Mouse (Mus musculus): ENCODE measurements around the gene Ptpro. TPM values are rescaled to one million over a fixed set of nuclear protein-coding genes. Genes with fewer than 3 reads are reported as not detected.

Ptpro gene
- polyA plus RNA-seq, 2 experiments, result 2.0 to 2.3 TPM

DNA sequence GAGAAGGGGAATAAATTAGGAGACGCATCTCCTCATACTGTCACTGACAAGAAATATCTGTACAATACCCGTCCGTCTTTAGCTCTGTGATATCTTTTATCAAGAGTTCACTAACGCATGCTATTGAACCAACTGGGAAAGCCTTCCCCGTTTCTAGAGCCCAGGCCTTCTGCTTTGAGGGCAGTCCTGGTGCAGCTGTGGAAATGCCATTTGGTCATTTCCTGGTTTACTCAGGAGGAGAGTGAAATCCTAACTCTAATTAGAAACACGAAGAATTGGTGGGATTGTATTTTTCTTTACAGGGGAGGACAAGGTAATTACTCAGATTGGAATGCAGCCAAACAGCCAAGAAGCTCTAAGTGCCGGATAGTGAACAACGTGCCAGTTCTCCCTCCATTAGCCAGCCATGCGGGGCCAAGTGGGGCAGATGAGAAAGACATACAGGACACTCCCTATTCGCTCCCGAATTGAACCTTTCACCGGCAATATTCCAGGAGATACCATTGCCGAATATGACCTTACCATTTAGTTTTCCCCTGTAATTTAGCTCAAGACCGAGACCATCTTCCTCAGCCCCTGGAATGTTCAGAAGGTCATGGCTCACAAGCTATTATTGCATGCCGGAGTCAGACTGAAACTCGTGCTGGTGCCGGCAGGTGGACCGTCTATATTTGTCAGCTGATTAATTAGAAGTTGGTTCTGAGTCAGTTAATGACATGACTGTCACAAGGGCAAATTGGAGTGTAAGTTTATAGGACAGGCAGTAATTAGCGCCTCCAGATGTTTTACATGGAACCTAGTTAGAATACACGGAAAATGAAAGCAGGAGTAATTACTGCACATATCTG is 43.1 kb downstream of the Ptpro start:
- H3K27ac ChIP-seq (replicated peaks; ENCODE audit: low read depth, low read length), result no peak overlapping the region
- H3K27me3 ChIP-seq (ENCODE audit: control insufficient read depth, insufficient read depth, low read length), result no peaks in the 10 kb centered on the region
- no peaks in the 10 kb centered on the region for H3K9me3 ChIP-seq (ENCODE audit: control insufficient read depth, low read length)
- ATAC-seq (ENCODE audit: low FRiP score, low read depth) (no peak), DNase-seq (ENCODE audit: low spot score) (peak; percentile 15)
- H3K4me3 ChIP-seq (replicated peaks; ENCODE audit: low read length), result no peak overlapping the region
- TF ChIP-seq POLR2A (IDR thresholded peaks at IDR 0.05; ENCODE audit: borderline replicate concordance, extremely low read depth, insufficient read depth, insufficient read length), result no peak
- WGBS, result 42% methylated on average over 20 of the region's 20 CpGs
- no peaks in the 10 kb centered on the region for H3K36me3 ChIP-seq (ENCODE audit: control insufficient read depth, insufficient read depth, low read length)
- no peak overlapping the region for H3K9ac ChIP-seq (ENCODE audit: low read depth, low read length, severe bottlenecking)
- H3K4me2 ChIP-seq (replicated peaks; ENCODE audit: low read depth, low read length, severe bottlenecking), result no peak overlapping the region
- no peaks in the 10 kb centered on the region for H3K4me1 ChIP-seq (ENCODE audit: control insufficient read depth, insufficient read depth, low read length)

DNA sequence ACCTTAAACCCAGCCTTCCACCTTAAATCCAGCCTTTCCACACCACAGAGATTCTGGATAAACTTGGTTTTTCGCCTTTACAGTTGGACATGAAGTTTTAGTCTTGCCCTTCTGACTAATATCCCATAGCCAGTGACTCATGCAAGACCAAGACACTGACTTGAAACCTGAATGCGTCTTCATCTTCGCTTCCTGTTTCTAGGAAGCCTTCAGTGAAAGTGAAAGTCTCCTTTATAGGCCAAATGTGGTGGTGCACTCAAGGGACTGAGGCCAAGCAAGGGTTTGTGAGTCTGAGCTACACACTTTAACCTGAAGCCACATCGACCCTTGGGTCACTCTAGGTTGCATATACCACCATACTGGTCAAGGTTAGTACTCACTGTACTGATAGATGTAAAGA is 50.4 kb downstream of the Ptpro start:
- H3K4me2 ChIP-seq (replicated peaks; ENCODE audit: low read depth, low read length, severe bottlenecking), result no peak overlapping the region
- no peak for DNase-seq (ENCODE audit: low spot score)
- H3K4me1 ChIP-seq (ENCODE audit: control insufficient read depth, insufficient read depth, low read length), result no peaks in the 10 kb centered on the region
- no peak overlapping the region for H3K4me3 ChIP-seq (replicated peaks; ENCODE audit: low read length)
- H3K9ac ChIP-seq (ENCODE audit: low read depth, low read length, severe bottlenecking), result no peak overlapping the region
- no peak for ATAC-seq (ENCODE audit: low FRiP score, low read depth)
- no peaks in the 10 kb centered on the region for H3K9me3 ChIP-seq (ENCODE audit: control insufficient read depth, low read length)
- H3K27me3 ChIP-seq (ENCODE audit: control insufficient read depth, insufficient read depth, low read length), result no peaks in the 10 kb centered on the region
- WGBS, result 81% methylated on average over 4 of the region's 4 CpGs
- TF ChIP-seq POLR2A (IDR thresholded peaks at IDR 0.05; ENCODE audit: borderline replicate concordance, extremely low read depth, insufficient read depth, insufficient read length), result no peak
- H3K27ac ChIP-seq (replicated peaks; ENCODE audit: low read depth, low read length), result no peak overlapping the region
- no peaks in the 10 kb centered on the region for H3K36me3 ChIP-seq (ENCODE audit: control insufficient read depth, insufficient read depth, low read length)

- Histone ChIP-seq H3K9ac (ENCODE audit: low read depth, low read length, severe bottlenecking) (no peak overlapping the region), H3K36me3 (ENCODE audit: control insufficient read depth, insufficient read depth, low read length) (no peaks in the 10 kb centered on the region), H3K4me2 (replicated peaks; ENCODE audit: low read depth, low read length, severe bottlenecking) (no peak overlapping the region), H3K4me1 (ENCODE audit: control insufficient read depth, insufficient read depth, low read length) (no peaks in the 10 kb centered on the region), H3K27ac (replicated peaks; ENCODE audit: low read depth, low read length) (no peak overlapping the region), H3K4me3 (replicated peaks; ENCODE audit: low read length) (no peak overlapping the region), H3K9me3 (ENCODE audit: control insufficient read depth, low read length) (no peaks in the 10 kb centered on the region), H3K27me3 (ENCODE audit: control insufficient read depth, insufficient read depth, low read length) (no peaks in the 10 kb centered on the region)
- DNase-seq (ENCODE audit: low spot score), result no peak
- ATAC-seq (ENCODE audit: low FRiP score, low read depth), result no peak
- 51% methylated on average over 2 of the region's 2 CpGs for WGBS
- TF ChIP-seq POLR2A (IDR thresholded peaks at IDR 0.05; ENCODE audit: borderline replicate concordance, extremely low read depth, insufficient read depth, insufficient read length), result no peak
These were observed 51.7 kb downstream of the Ptpro start for GRCm38 (mm10) chr6:137303824-137304223.

DNA sequence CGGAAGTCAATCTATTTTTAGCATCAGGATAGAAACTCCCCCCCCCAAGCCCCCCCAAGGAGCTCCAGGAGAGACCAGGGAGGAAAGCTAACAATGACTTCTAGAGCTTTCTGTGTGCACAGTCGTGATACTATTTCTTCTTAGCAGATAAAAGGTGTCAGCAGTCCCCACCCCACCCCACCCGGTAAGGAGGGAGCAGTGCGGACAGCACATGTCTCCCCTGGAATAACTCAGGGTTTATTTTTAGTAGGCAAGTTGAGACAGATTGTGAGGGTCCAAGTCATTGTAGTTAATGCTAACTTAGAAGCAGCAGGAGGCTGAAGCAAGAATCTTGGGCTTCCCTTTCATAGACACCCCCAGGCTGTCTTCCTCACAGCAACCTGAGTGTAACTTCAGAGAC is 63.1 kb downstream of the Ptpro start:
- H3K9me3 ChIP-seq (ENCODE audit: control insufficient read depth, low read length), result no peaks in the 10 kb centered on the region
- H3K4me3 ChIP-seq (replicated peaks; ENCODE audit: low read length), result no peak overlapping the region
- WGBS, result 49% methylated on average over 4 of the region's 4 CpGs
- H3K4me1 ChIP-seq (ENCODE audit: control insufficient read depth, insufficient read depth, low read length), result 0 out of 2 replicates have a peak, but pooled peaks cover 5% of the 10 kb centered on the region
- no peak overlapping the region for H3K4me2 ChIP-seq (replicated peaks; ENCODE audit: low read depth, low read length, severe bottlenecking)
- no peak overlapping the region for H3K27ac ChIP-seq (replicated peaks; ENCODE audit: low read depth, low read length)
- no peak for TF ChIP-seq POLR2A (IDR thresholded peaks at IDR 0.05; ENCODE audit: borderline replicate concordance, extremely low read depth, insufficient read depth, insufficient read length)
- DNase-seq (ENCODE audit: low spot score) (no peak), ATAC-seq (ENCODE audit: low FRiP score, low read depth) (no peak)
- no peaks in the 10 kb centered on the region for H3K27me3 ChIP-seq (ENCODE audit: control insufficient read depth, insufficient read depth, low read length)
- no peak overlapping the region for H3K9ac ChIP-seq (ENCODE audit: low read depth, low read length, severe bottlenecking)
- H3K36me3 ChIP-seq (ENCODE audit: control insufficient read depth, insufficient read depth, low read length), result no peaks in the 10 kb centered on the region

GRCm38 (mm10) chr6:137316358-137316757 is 64.2 kb downstream of the Ptpro start:
- whole genome bisulfite sequencing, result 81% methylated on average over 6 of the region's 6 CpGs
- no peak for DNase-seq (ENCODE audit: low spot score)
- no peak for TF ChIP-seq POLR2A (IDR thresholded peaks at IDR 0.05; ENCODE audit: borderline replicate concordance, extremely low read depth, insufficient read depth, insufficient read length)
- no peak overlapping the region for H3K4me3 ChIP-seq (replicated peaks; ENCODE audit: low read length)
- no peak for ATAC-seq (ENCODE audit: low FRiP score, low read depth)
- no peak overlapping the region for H3K27ac ChIP-seq (replicated peaks; ENCODE audit: low read depth, low read length)
- H3K36me3 ChIP-seq (ENCODE audit: control insufficient read depth, insufficient read depth, low read length), result no peaks in the 10 kb centered on the region
- no peaks in the 10 kb centered on the region for H3K27me3 ChIP-seq (ENCODE audit: control insufficient read depth, insufficient read depth, low read length)
- no peak overlapping the region for H3K4me2 ChIP-seq (replicated peaks; ENCODE audit: low read depth, low read length, severe bottlenecking)
- 0 out of 2 replicates have a peak, but pooled peaks cover 5% of the 10 kb centered on the region for H3K4me1 ChIP-seq (ENCODE audit: control insufficient read depth, insufficient read depth, low read length)
- H3K9ac ChIP-seq (ENCODE audit: low read depth, low read length, severe bottlenecking), result no peak overlapping the region
- no peaks in the 10 kb centered on the region for H3K9me3 ChIP-seq (ENCODE audit: control insufficient read depth, low read length)

Measured in limb, embryonic 14.5 days (tissue).